Mouse (Mus musculus): ENCODE data around the gene Ddx43. TPM values are rescaled to one million over a fixed set of nuclear protein-coding genes. Genes with fewer than 3 reads are reported as not detected.

Gene Ddx43
- polyA plus RNA-seq, 1 experiment, result 0.12 TPM

DNA sequence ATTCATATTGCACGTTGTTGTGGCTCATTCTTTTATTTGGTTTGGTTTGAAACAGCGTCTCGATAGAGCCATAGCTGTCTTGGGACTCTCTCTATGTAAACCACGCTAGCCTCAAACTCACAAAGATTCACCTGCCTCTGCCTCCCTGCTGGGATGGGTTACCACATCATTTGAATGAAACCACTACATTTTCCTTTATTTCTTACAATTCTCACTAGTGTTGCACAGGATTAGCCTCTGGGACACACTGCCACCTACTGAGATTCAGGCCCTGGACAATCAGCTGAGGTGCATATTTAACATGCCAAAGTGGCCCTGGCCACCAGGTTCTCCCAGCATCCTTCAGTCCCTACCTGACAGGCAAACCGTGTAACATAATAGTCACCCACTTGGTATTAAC lies 43.8 kb downstream of the Ddx43 start:
- Histone ChIP-seq H3K36me3 (ENCODE audit: control insufficient read depth, insufficient read depth, low read length) (0 out of 2 replicates have a peak, but pooled peaks cover 1% of the 10 kb centered on the region), H3K27me3 (ENCODE audit: control insufficient read depth, insufficient read depth, low read length) (peaks cover 4% of the 10 kb centered on the region), H3K4me1 (ENCODE audit: control insufficient read depth, insufficient read depth, insufficient read length) (peaks cover 4% of the 10 kb centered on the region), H3K27ac (ENCODE audit: insufficient read depth, low read length) (no peak overlapping the region), H3K4me3 (ENCODE audit: extremely low read depth, insufficient read depth, insufficient read length) (no peak overlapping the region)
- TF ChIP-seq CTCF (IDR thresholded peaks at IDR 0.05; ENCODE audit: extremely low read depth, insufficient read depth, insufficient read length, insufficient replicate concordance) (no peak), POLR2A (IDR thresholded peaks at IDR 0.05; ENCODE audit: low read depth, low read length) (no peak)
- WGBS, result 32% methylated on average over 5 of the region's 5 CpGs
- DNase-seq (ENCODE audit: low read depth in 1 of 2, low spot score in 2 of 2), result peak in 1 of 2 experiments; percentile 7

DNA sequence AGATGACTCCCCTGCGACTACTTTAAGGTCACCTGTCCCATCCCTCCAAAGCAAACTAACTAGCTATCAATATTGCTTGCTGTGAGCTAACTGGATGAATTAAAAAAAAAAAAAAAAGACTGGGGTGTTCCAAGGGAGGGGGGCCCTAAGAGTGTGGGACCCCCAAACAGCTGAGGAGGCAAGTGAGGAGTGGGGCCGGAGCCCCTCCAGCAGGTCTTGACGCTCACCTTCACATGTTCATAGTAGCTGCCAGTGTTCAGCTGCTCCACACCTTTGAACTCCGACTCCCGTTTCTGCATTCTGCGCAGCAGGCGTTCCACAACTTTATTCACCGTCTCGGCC lies 46.6 kb downstream of the Ddx43 start:
- WGBS, result 3% methylated on average over 9 of the region's 9 CpGs

GRCm38 (mm10) chr9:78442579-78443392 lies 47.2 kb downstream of the Ddx43 start, which contains the start of gene Cgas:
Gene Cgas, minus strand, starts transcription at chr9:78443237.
- under 1% methylated on average over 80 of the region's 81 CpGs for WGBS
- Histone ChIP-seq H3K27ac (ENCODE audit: insufficient read depth, low read length) (0 out of 2 replicates have a peak within 1 kb of the TSS, but pooled peaks have one; percentile 19), H3K27me3 (ENCODE audit: control insufficient read depth, insufficient read depth, low read length) (peaks cover 4% of the 10 kb centered on the region)

More for the DNA sequence above, 46.6 kb downstream of the Ddx43 start:
- peak in 1 of 2 experiments; percentile 5 for DNase-seq (ENCODE audit: low read depth in 1 of 2, low spot score in 2 of 2)
- Histone ChIP-seq H3K36me3 (ENCODE audit: control insufficient read depth, insufficient read depth, low read length) (no peaks in the 10 kb centered on the region), H3K27me3 (ENCODE audit: control insufficient read depth, insufficient read depth, low read length) (peaks cover 4% of the 10 kb centered on the region), H3K27ac (ENCODE audit: insufficient read depth, low read length) (no peak overlapping the region), H3K4me3 (ENCODE audit: extremely low read depth, insufficient read depth, insufficient read length) (peak overlapping the region; percentile 63), H3K4me1 (ENCODE audit: control insufficient read depth, insufficient read depth, insufficient read length) (peaks cover 4% of the 10 kb centered on the region)
- TF ChIP-seq POLR2A (IDR thresholded peaks at IDR 0.05; ENCODE audit: low read depth, low read length), result no peak
- TF ChIP-seq CTCF (IDR thresholded peaks at IDR 0.05; ENCODE audit: extremely low read depth, insufficient read depth, insufficient read length, insufficient replicate concordance), result no peak

GRCm38 (mm10) chr9:78447606-78447972 lies 52.0 kb downstream of the Ddx43 start:
- Histone ChIP-seq H3K27me3 (ENCODE audit: control insufficient read depth, insufficient read depth, low read length) (peaks cover 3% of the 10 kb centered on the region), H3K4me1 (ENCODE audit: control insufficient read depth, insufficient read depth, insufficient read length) (peaks cover 2% of the 10 kb centered on the region), H3K4me3 (ENCODE audit: extremely low read depth, insufficient read depth, insufficient read length) (peak overlapping the region; percentile 37; the same call in 1 of the 2 replicates), H3K36me3 (ENCODE audit: control insufficient read depth, insufficient read depth, low read length) (peaks cover 3% of the 10 kb centered on the region; the same call in 1 of the 2 replicates), H3K27ac (ENCODE audit: insufficient read depth, low read length) (no peak overlapping the region)
- DNase-seq (ENCODE audit: low read depth in 1 of 2, low spot score in 2 of 2), result no peak
- 36% methylated on average over 9 of the region's 9 CpGs for WGBS
- TF ChIP-seq POLR2A (IDR thresholded peaks at IDR 0.05; ENCODE audit: low read depth, low read length) (no peak), CTCF (IDR thresholded peaks at IDR 0.05; ENCODE audit: extremely low read depth, insufficient read depth, insufficient read length, insufficient replicate concordance) (no peak)

More at GRCm38 (mm10) chr9:78442579-78443392, 47.2 kb downstream of the Ddx43 start, which contains the start of gene Cgas:
- Histone ChIP-seq H3K4me3 (ENCODE audit: extremely low read depth, insufficient read depth, insufficient read length) (peak within 1 kb of the TSS; percentile 63), H3K36me3 (ENCODE audit: control insufficient read depth, insufficient read depth, low read length) (no peaks in the 10 kb centered on the region), H3K4me1 (ENCODE audit: control insufficient read depth, insufficient read depth, insufficient read length) (peaks cover 4% of the 10 kb centered on the region)
- peak; percentile 30 to 64 for DNase-seq (ENCODE audit: low read depth in 1 of 2, low spot score in 2 of 2)
- TF ChIP-seq CTCF (IDR thresholded peaks at IDR 0.05; ENCODE audit: extremely low read depth, insufficient read depth, insufficient read length, insufficient replicate concordance) (no peak), POLR2A (IDR thresholded peaks at IDR 0.05; ENCODE audit: low read depth, low read length) (no peak)

DNA sequence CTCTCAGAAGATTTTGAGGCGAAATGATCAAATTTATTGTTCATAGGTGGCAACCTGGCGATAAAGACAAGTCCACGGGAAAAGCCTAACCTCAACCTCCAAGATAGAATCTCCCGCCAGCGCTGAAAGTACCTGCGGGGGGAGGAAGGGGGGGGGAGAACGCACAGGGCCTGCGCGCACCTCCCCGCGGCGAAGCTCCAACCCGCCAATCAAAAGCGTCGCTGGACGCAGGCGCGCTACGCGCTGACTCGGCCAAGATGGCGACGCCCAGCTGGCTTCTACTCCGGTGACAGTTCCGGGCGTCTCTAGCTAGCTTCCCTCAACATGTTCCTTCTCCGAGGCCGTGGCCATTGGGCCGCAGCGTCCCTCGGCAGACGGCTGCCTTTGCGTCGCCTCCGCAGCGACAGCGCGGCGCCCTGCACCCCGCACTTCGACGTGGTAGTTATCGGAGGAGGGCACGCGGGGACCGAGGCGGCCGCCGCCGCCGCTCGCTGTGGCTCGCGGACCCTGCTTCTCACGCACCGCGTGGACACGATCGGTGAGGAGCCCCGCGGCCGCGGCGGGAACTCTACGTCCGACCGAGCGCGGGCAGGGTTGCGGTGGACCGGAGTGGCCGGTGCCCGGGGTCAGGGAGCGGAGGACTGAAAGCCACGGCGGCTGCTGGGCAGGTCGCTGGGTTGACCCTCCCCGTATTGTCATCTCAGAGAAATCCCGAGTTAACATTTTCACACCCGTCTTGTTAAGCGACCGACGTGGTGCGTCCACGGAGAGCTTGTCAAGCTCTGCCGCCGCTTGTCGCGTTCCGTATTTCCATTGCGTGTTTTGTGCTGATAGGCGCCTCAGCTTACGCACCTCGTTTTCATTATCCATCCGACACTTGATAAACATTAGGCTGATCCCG lies 52.6 kb downstream of the Ddx43 start, which contains the start of the genes Mto1 and Gm17324:
TSS of gene Mto1 (plus strand) at position 236 of the 901 bp plus-strand sequence.
TSS of gene Gm17324 (minus strand) at position 814 of the 901 bp plus-strand sequence.
- H3K4me1 ChIP-seq (ENCODE audit: control insufficient read depth, insufficient read depth, insufficient read length), result no peaks in the 10 kb centered on the region; the same call in 1 of the 2 replicates
- peak within 1 kb of the TSS; percentile 76 for H3K27ac ChIP-seq (ENCODE audit: insufficient read depth, low read length)
- H3K4me3 ChIP-seq (ENCODE audit: extremely low read depth, insufficient read depth, insufficient read length), result peak within 1 kb of the TSS; percentile 71
- DNase-seq (ENCODE audit: low read depth in 1 of 2, low spot score in 2 of 2), result peak; percentile 84 to 85
- TF ChIP-seq CTCF (IDR thresholded peaks at IDR 0.05; ENCODE audit: extremely low read depth, insufficient read depth, insufficient read length, insufficient replicate concordance) (no peak), POLR2A (IDR thresholded peaks at IDR 0.05; ENCODE audit: low read depth, low read length) (peak; percentile 67)
- under 1% methylated on average over 96 of the region's 96 CpGs for WGBS
- H3K27me3 ChIP-seq (ENCODE audit: control insufficient read depth, insufficient read depth, low read length), result no peaks in the 10 kb centered on the region
- peaks cover 6% of the 10 kb centered on the region; the same call in 1 of the 2 replicates for H3K36me3 ChIP-seq (ENCODE audit: control insufficient read depth, insufficient read depth, low read length)

GRCm38 (mm10) chr9:78450404-78450803 lies 54.8 kb downstream of the Ddx43 start:
- DNase-seq (ENCODE audit: low read depth in 1 of 2, low spot score in 2 of 2), result no peak
- no peaks in the 10 kb centered on the region; the same call in 1 of the 2 replicates for H3K4me1 ChIP-seq (ENCODE audit: control insufficient read depth, insufficient read depth, insufficient read length)
- H3K27ac ChIP-seq (ENCODE audit: insufficient read depth, low read length), result no peak overlapping the region
- H3K27me3 ChIP-seq (ENCODE audit: control insufficient read depth, insufficient read depth, low read length), result no peaks in the 10 kb centered on the region
- 87% methylated on average over 5 of the region's 5 CpGs for WGBS
- no peak overlapping the region for H3K4me3 ChIP-seq (ENCODE audit: extremely low read depth, insufficient read depth, insufficient read length)
- TF ChIP-seq CTCF (IDR thresholded peaks at IDR 0.05; ENCODE audit: extremely low read depth, insufficient read depth, insufficient read length, insufficient replicate concordance) (no peak), POLR2A (IDR thresholded peaks at IDR 0.05; ENCODE audit: low read depth, low read length) (no peak)
- H3K36me3 ChIP-seq (ENCODE audit: control insufficient read depth, insufficient read depth, low read length), result peaks cover 10% of the 10 kb centered on the region
